Mouse (Mus musculus) liver, postnatal 0 days (tissue): ENCODE results near the gene Cyp4a31.

Experiments
- CTCF ChIP-seq: sonication (generic); IDR thresholded peaks from 2 replicates; pipeline ENCODE4 v1.5.1; 2016; ENCODE audit warnings: antibody characterized with exemption, low read depth
- EP300 ChIP-seq: IDR thresholded peaks from 2 replicates; pipeline ENCODE4 v1.6.1; 2016; ENCODE audit warnings: antibody characterized with exemption, low read depth, mild to moderate bottlenecking

DNA sequence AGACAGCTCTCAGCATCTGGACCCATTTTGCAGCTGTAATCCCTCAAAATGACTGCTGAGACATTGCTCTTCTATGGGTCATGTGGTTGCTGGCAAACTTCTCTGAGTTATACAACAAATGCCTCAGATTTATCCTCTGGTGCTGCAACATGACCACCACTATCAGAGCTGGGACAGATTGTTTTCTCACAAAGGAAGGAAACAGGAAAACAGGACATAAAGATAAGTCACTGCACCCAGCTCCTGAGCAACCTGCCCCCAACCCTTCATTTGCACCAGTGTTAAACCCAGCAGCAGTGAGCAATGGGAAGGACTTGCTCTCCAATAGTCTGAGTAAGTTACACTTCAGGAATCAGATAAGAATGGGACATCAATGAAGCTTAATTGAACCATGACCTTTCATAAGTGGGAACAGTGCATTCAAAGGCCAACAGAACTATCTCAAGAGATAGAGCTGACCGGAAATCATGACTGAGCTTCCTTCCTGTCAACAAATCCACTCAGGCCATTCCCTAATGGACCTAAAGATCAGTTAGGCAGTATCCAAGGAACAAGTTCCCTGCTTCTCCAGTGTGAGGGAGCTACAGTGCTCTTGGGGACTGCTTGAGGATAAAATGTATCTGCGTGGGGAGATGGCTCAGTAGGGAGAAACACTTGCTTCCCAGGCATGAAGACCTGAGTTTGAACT, 17.2 kb upstream of the Cyp4a31 start:
- TF ChIP-seq CTCF (0 out of 2 replicates have a peak, but pooled peaks have one; percentile 8), EP300 (0 out of 2 replicates have a peak, but pooled peaks have one; percentile 21)
